Mouse (Mus musculus): ENCODE data around the gene Gm17402. TPM values are rescaled to one million over a fixed set of nuclear protein-coding genes. Genes with fewer than 3 reads are reported as not detected.

The Gm17402 gene
- polyA plus RNA-seq, 1 experiment from 2014 or later: not detected

- H3K27ac ChIP-seq (replicated peaks): no peak overlapping the region
- 0 out of 2 replicates have a peak, but pooled peaks cover 3% of the 10 kb centered on the region for H3K4me1 ChIP-seq
- no peak overlapping the region for H3K9ac ChIP-seq (replicated peaks)
- WGBS: 23% methylated on average over 4 of the region's 5 CpGs
- H3K4me2 ChIP-seq (replicated peaks): no peak overlapping the region
- no peaks in the 10 kb centered on the region for H3K36me3 ChIP-seq
- H3K4me3 ChIP-seq: no peak overlapping the region
- H3K9me3 ChIP-seq: no peaks in the 10 kb centered on the region
- no peaks in the 10 kb centered on the region; the same call in 1 of the 2 replicates for H3K27me3 ChIP-seq
- ATAC-seq (replicated peaks): peak; percentile 86
Observed at GRCm38 (mm10) chr3:67352128-67352762, 22.7 kb downstream of the Gm17402 start.

DNA sequence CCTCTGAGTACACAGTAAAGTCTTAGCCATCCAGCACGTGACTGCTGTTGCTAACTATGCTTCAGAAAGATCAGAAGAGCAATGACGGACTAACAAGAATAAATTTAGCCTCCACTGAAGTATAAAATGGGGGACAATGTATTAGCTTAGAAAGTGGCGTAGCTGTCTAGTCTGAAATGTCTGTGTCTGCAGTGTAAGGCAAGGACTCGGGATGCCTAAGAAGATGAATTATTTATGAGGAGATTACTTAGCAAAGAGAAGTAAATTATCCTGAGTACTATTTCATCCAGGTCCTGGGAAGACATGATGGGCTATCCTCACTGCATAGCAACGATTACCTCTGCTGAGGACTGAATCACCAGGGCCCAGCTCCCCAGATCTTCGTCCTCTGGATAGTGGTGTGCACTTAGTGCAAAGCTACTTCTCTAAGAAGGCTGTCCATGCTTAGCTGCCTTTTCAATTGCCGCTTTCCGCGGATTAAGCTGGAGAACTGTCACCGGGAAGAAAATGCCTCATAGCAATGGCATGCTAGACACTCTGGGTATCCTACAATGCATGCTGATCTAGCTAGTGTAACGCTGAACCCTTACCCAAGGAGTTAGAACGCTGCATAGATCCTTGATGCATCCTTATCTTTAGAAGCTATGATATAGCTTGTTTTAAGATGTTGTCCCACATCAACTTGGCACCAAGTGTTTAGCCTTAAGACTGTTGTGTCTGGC, 23.4 kb downstream of the Gm17402 start:
- H3K9ac ChIP-seq (replicated peaks): no peak overlapping the region
- no peak; the same call in 1 of the 2 replicates for ATAC-seq (replicated peaks)
- H3K4me2 ChIP-seq (replicated peaks): no peak overlapping the region
- H3K9me3 ChIP-seq: no peaks in the 10 kb centered on the region
- H3K4me3 ChIP-seq: no peak overlapping the region
- H3K4me1 ChIP-seq: 0 out of 2 replicates have a peak, but pooled peaks cover 7% of the 10 kb centered on the region
- H3K36me3 ChIP-seq: no peaks in the 10 kb centered on the region
- no peaks in the 10 kb centered on the region; the same call in 1 of the 2 replicates for H3K27me3 ChIP-seq
- WGBS: 59% methylated on average over 12 of the region's 12 CpGs
- H3K27ac ChIP-seq (replicated peaks): no peak overlapping the region

GRCm38 (mm10) chr3:67346674-67347073, 28.3 kb downstream of the Gm17402 start:
- Histone ChIP-seq H3K9me3 (no peaks in the 10 kb centered on the region), H3K4me1 (peaks cover 9% of the 10 kb centered on the region; the same call in 1 of the 2 replicates), H3K4me2 (replicated peaks) (no peak overlapping the region), H3K4me3 (no peak overlapping the region), H3K36me3 (no peaks in the 10 kb centered on the region), H3K9ac (replicated peaks) (no peak overlapping the region), H3K27ac (replicated peaks) (no peak overlapping the region), H3K27me3 (no peaks in the 10 kb centered on the region)
- ATAC-seq (replicated peaks): 0 out of 2 replicates have a peak, but pooled peaks have one; percentile 40
- 35% methylated on average over 2 of the region's 2 CpGs for WGBS

GRCm38 (mm10) chr3:67344599-67344998, 30.4 kb downstream of the Gm17402 start:
- H3K4me2 ChIP-seq (replicated peaks): no peak overlapping the region
- no peaks in the 10 kb centered on the region for H3K9me3 ChIP-seq
- WGBS: 8% methylated on average over 2 of the region's 2 CpGs
- no peaks in the 10 kb centered on the region for H3K27me3 ChIP-seq
- H3K9ac ChIP-seq (replicated peaks): no peak overlapping the region
- H3K4me1 ChIP-seq: peaks cover 9% of the 10 kb centered on the region; the same call in 1 of the 2 replicates
- no peak overlapping the region for H3K4me3 ChIP-seq
- H3K27ac ChIP-seq (replicated peaks): no peak overlapping the region
- ATAC-seq (replicated peaks): 0 out of 2 replicates have a peak, but pooled peaks have one; percentile 46
- H3K36me3 ChIP-seq: no peaks in the 10 kb centered on the region

- Histone ChIP-seq H3K27me3 (no peaks in the 10 kb centered on the region), H3K27ac (replicated peaks) (no peak overlapping the region), H3K9me3 (no peaks in the 10 kb centered on the region), H3K4me3 (no peak overlapping the region), H3K9ac (replicated peaks) (no peak overlapping the region), H3K4me2 (replicated peaks) (no peak overlapping the region), H3K4me1 (peaks cover 9% of the 10 kb centered on the region; the same call in 1 of the 2 replicates), H3K36me3 (no peaks in the 10 kb centered on the region)
- no peak for ATAC-seq (replicated peaks)
- 54% methylated on average over 5 of the region's 5 CpGs for WGBS
Observed at GRCm38 (mm10) chr3:67343004-67343662, 31.8 kb downstream of the Gm17402 start.

DNA sequence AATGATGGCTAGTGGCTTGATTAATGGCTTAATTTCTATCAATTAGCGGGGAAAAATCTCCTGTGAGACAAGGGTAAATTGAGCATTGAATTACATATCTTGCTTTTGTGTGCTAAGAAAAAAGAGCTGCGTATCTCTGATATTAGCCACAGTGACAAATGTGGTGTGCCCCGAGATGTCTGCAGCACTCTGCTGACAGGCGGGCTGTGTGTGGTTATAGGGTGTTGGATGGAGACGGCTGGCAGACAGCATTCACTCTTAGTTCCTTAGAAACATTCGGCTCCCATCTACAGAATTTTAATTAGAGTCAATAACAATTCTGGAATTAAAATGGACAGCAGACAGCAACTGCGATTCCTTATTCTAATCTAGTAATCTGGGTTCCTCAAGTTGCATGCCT, 34.0 kb downstream of the Gm17402 start:
- Histone ChIP-seq H3K4me3 (no peak overlapping the region), H3K4me1 (peaks cover 6% of the 10 kb centered on the region; the same call in 1 of the 2 replicates), H3K27me3 (no peaks in the 10 kb centered on the region), H3K4me2 (replicated peaks) (no peak overlapping the region), H3K36me3 (no peaks in the 10 kb centered on the region), H3K9me3 (no peaks in the 10 kb centered on the region), H3K27ac (replicated peaks) (no peak overlapping the region; the same call in 1 of the 2 replicates), H3K9ac (replicated peaks) (no peak overlapping the region)
- 33% methylated on average over 7 of the region's 7 CpGs for WGBS
- peak; percentile 38; the same call in 1 of the 2 replicates for ATAC-seq (replicated peaks)

GRCm38 (mm10) chr3:67339558-67339957, 35.4 kb downstream of the Gm17402 start:
- Histone ChIP-seq H3K27ac (replicated peaks) (no peak overlapping the region), H3K9ac (replicated peaks) (no peak overlapping the region), H3K4me3 (no peak overlapping the region), H3K4me1 (peaks cover 6% of the 10 kb centered on the region; the same call in 1 of the 2 replicates), H3K36me3 (no peaks in the 10 kb centered on the region), H3K27me3 (no peaks in the 10 kb centered on the region), H3K4me2 (replicated peaks) (no peak overlapping the region), H3K9me3 (no peaks in the 10 kb centered on the region)
- ATAC-seq (replicated peaks): no peak
- 68% methylated on average over 3 of the region's 3 CpGs for WGBS

- Histone ChIP-seq H3K4me1 (no peaks in the 10 kb centered on the region), H3K9ac (replicated peaks) (no peak overlapping the region), H3K4me3 (no peak overlapping the region), H3K9me3 (no peaks in the 10 kb centered on the region), H3K36me3 (no peaks in the 10 kb centered on the region), H3K27ac (replicated peaks) (no peak overlapping the region), H3K4me2 (replicated peaks) (no peak overlapping the region), H3K27me3 (no peaks in the 10 kb centered on the region)
- no peak for ATAC-seq (replicated peaks)
- 75% methylated on average over 4 of the region's 4 CpGs for WGBS
Observed at GRCm38 (mm10) chr3:67322422-67322821, 52.5 kb downstream of the Gm17402 start.

Other genes starting within 250 kb of the Gm17402 start
- gene Mlf1, start 1.1 kb downstream of the Gm17402 start, polyA plus RNA-seq (2015; fragmentation: Nextera tagmentation; extraction: Ambion mirVana): 13.7 and 19.7 TPM in 2 replicates
- gene Gfm1, start 54.9 kb upstream of the Gm17402 start, polyA plus RNA-seq (2015; fragmentation: Nextera tagmentation; extraction: Ambion mirVana): 33.2 and 33.8 TPM in 2 replicates
- 57.5 and 64.1 TPM in 2 replicates for gene Lxn, start 88.8 kb upstream of the Gm17402 start, polyA plus RNA-seq (2015; fragmentation: Nextera tagmentation; extraction: Ambion mirVana)
- gene Rarres1, start 140.4 kb upstream of the Gm17402 start, polyA plus RNA-seq (2015; fragmentation: Nextera tagmentation; extraction: Ambion mirVana): 0.69 and 0.88 TPM in 2 replicates
- gene Mfsd1, start 207.6 kb upstream of the Gm17402 start, polyA plus RNA-seq (2015; fragmentation: Nextera tagmentation; extraction: Ambion mirVana): 36.3 and 36.9 TPM in 2 replicates

Measured in forebrain, embryonic 15.5 days (tissue).